Mouse (Mus musculus) layer of hippocampus, adult 11-12 months (tissue): ENCODE measurements around the gene Glipr1.
"Not testable (repeated sequence)": the region's sequence is repeated elsewhere in the genome, so short reads cannot be mapped to it uniquely, and the experiment has no call there.

Experiments
- DNase-seq: peaks from one replicate; pipeline ENCODE4 v3.0.0; 2022; ENCODE audit warnings: low spot score

Gene Glipr1

DNA sequence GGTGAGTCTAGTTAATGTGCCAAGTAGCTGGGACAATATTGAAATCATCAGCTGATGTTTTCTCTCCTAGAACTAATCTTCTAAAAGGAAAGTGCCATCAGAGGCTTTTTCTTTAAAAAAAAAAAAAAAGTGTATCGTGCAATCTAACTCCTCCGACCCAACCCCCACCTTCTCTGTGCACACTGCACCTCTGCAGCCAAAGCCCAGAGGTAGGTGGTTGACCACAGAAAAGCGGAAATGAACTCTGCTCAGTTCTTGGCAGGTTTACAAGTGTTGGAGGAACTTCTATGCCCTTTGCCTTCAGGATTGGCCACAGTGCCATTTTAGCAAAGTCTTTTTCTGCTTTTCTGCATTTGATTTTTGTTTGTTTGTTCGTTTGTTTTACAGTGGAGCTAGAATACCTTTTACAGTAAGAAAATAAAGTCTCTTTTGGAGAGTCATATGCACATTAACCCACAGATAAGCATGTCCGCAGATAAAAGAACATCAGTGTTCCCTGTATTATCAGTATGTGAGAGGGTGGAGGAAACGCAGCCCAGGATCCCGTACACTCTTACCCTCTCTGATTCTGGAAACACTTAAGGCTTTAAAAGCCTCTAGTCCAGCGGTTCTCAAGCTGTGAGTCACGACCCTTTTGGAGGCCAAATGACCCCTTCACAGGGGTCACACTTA is at the start of gene Glipr1:
Gene Glipr1, minus strand, starts transcription at position 88 of the 672 bp plus-strand sequence.
- DNase-seq, result no peak

DNA sequence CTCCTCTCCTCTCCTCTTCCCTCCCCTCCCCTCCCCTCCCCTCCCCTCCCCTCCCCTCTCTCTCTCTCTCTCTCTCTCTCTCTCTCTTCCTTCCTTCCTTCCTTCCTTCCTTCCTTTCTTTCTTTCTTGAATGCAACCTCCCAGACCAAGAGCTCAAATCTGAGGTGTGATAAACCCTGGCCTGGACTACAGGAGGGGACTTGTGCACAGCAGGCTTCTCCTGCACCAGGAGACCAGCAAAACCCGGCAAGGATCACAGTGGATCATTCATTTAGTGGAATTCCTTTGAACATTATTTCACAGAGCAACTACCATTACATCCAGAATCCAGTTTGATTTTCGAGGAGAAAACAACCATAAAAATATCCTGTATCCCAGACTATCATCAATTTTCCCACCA is 49.5 kb upstream of the Glipr1 start:
- not testable (repeated sequence) for DNase-seq

DNA sequence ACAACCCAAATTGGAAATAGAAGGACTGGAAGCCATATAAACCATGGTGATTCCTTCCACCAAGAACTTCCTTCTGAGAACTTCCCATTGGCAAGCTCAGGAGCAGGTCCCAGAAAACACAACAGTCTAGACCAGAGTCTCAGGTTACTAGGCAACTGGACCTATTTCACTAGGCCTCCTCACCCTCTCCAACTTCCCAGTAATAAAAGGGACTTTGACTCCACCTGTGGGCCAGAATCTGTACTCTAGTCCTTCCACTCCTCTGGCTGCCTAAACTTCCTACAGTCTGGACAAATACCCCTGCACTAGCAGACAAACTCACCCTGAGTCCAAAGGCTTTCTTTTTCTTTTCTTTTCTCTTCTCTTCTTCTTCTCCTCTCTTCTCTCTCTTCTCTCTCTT is 48.8 kb upstream of the Glipr1 start:
- DNase-seq, result no peak

DNA sequence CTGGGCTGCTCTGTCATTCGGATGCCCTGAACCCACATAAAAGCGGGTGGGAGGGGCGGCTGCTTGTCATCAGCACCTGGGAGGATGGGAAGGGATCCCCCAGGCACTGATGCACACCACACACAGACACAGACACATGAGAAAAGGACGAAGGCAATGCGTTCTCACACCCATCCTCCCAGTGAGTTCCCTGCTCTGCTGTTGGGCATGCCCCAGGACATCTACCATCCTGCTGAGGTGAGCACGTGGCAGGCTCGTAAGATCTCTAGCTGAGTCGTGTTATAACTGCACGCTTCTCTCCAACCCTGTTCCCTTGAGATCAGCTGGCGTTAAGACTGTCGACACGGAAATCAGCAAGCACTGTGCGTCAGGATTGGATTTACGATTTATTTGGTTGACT is 41.9 kb upstream of the Glipr1 start:
- not testable (repeated sequence) for DNase-seq

DNA sequence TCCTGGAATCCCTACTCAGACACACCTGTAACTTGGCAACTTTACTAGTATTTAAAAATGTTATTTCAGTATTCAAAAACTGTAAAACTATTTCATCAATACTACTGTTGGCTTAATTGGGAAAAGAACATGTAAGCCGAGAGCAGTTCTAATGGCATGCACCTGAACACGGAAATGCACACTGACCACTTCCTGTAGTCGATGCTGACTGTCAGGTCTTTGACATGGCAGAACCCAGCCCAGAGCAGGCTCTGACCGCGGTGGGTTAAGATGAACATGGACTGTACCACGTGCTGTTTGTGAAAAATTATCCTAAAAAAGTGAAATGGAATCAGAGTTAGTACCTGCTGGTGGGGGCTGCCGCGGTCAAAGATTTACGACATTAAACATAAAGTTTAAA is 41.1 kb upstream of the Glipr1 start:
- not testable (repeated sequence) for DNase-seq

DNA sequence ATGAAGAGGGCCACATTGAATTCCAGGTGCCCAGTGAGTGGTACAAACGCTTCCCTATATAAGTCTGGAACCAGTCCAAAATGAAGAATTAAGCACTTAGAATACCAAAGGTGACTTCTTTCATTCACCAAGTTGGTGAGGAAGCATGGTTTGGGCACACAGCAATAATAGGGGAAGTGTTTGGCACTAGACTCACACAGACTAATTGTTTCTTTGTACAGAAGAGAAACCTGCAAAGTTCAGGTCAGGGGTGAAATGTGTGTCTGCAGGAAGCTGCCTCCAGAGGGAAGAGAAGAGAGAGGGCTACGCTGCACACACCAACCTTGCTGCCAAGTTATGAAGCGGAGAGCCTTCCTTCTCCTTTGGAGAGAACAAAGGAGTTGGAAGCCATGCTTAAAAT is 26.3 kb upstream of the Glipr1 start:
- not testable (repeated sequence) for DNase-seq

DNA sequence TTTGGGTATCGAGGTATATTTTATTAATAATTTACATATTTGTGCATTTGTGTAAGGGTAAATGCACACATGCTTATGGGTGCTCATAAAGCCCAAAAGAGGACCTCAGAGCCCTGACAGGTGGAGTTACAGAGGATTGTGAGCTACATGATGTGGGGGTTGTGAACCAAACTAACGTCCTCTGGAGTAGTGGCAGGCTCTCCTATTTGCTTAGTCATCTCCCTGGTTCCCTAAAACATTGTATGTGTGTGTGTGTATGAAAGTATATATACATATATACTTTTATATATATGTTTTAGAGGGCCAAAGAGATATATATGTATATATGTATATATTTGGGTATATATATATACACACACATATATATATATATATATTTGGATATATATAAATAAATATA is 21.2 kb upstream of the Glipr1 start:
- no peak for DNase-seq

DNA sequence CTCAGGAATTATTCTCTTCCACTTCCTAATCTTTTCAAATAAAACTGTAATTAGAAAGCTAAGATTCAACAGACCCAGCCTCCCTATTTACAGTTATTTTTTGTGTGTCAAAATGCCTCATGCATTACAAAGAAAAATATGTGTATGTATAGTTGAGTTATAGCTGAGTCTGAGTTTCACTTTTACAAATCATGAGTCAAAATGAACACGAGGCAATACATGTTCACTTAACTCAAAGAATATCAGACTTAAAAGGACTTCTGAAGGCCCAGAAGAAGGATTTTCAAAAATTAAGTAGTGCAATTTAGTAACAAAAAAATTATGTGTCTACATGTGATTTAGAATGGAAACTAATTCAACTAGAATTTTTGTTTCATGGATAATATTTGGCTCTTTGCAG is 7.1 kb upstream of the Glipr1 start:
- DNase-seq, result not testable (repeated sequence)

DNA sequence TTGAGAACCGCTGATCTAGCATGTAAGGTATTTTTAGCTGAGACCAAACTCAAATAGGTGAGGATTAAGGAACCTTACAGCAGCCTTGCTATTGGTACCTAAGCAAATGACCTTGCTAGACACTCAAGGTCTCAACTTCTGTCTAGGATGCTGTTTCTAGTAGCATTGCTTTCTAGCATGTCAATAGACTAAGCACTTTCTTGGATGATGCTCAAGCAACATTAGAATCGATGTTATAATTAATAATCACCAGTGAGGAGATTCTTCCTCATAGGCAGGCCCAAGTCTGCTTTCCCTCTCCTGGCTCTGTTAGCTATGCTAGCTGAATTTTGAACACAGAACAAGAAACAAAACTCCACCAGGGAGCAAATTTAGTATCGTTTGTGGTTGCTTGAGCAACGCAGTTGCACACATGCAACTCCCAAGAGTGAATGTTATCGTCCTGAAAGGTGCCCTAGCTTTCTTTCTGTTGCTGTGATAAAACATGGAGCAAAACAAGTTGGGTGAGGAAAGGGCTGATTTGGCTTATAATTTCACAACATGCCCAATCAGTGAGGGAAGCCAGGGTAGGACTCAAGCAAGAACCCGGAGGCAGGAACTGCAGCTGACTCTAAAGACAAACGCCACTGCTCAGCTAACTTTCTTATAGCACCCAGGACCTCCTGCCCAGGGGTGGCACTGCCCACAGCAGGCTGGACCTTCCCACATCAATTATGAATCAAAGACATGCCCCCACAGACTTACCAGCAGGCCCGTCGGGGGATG is 493 bp downstream of the Glipr1 start:
- no peak for DNase-seq

DNA sequence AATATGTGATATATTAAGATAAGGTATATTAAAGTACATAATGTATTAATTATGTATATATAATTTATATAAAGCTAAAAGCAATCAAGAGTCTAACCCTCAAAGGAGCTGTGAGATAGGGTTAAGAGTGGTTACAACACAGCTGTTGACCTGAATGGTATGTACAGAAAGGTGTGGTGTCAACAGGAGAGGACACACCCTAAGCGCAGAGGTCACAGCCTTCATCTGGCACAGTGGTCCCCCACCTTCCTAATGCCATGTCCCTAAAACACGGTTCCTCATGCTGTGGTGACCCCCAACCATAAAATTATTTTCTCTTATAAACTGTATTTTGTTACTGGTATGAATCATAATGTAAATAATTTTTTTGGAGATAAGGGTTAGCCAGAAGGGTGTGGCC is 1.1 kb downstream of the Glipr1 start:
- no peak for DNase-seq

DNA sequence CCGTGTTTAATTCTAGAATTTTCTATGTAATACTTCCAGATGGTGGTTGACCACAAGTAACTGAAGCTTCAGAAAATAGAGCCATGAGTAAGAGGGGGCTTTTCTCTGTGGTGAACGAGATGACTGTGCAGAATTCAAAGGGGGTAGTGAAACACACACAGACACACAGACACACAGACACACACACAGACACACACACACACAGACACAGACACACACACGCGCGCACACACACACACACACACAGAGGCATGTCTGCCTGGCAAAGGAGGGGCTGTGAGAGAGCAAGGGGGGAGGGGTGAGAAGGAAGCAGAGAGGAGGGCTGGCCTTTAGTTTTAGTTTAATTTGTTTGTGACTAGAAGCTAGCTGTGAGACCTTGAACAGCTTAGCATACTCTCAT is 1.9 kb downstream of the Glipr1 start:
- no peak for DNase-seq

DNA sequence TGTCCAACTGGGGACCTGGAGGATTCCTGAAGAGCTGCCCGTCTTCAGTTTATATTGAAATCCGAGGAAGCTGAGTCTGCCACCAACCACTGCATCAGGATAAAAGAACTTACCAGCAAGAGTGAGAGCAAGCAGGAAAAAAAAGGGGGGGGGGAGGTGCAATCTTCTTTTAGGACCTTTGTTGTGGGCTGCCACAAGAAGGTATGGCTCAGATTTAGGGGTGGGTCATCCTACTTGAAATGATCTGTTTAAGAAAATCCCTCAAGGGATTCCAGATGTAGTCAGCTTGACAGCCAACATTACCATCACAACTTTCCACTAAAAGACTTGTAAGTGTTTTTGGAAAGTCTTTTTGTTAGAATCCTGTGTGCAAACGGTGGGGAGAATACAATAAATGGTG is 2.7 kb downstream of the Glipr1 start:
- DNase-seq, result no peak

DNA sequence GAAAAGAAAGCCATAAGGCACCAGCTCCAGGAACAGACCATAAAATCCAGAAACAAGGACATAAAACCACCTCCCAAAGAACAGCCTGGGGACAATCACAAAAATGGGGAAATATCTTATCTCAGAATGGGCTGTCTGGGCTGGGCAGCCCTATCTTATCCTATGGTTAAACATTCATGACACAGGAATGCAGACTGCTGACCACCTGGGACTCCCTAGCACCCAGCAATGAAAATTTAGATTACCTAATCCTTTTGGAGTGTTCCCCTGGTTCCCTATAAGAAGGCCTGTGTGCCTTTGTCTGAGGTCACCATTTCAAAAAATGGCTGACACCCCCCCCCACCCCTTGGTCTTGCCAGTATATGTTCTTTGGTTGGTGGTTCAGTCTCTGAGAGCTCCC is 4.8 kb downstream of the Glipr1 start:
- DNase-seq, result no peak

DNA sequence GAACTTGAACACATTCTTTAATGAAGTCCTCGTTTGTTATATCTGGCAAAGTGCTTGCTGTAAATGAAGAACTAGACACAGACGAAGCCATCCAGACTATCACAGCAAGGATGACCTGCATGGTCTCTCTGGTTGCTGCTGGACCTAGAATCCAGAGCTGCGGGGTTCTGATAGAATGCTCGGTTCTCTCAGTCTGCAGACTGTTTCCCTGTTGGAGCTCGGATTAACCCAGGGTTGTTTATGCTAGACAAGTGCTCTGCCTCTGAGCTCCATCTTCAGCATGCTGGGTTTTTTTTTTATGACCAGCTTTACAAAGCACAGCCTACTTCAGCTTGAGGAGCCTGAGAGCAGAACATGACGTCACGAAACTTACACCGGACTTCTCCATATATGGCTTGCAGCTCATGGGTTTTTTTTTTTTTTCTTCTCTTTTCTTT is 5.5 kb downstream of the Glipr1 start:
- DNase-seq, result no peak

DNA sequence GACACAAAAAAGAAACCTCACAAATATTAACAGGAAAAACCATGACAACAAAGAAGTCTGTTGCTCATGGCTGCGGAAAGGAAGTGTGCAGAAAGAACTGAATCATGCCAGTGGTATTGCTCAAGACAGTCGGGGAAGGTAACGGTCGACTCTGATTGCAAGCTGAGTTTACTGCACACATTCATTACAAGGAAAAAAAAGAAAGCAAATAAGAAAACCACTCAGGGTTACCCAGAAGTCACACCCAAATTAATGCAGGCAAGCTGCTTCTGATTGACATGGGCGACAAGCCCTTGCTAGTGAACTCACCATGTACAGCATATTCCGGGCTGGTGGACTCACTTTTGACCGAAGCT is 5.9 kb downstream of the Glipr1 start:
- DNase-seq, result no peak

DNA sequence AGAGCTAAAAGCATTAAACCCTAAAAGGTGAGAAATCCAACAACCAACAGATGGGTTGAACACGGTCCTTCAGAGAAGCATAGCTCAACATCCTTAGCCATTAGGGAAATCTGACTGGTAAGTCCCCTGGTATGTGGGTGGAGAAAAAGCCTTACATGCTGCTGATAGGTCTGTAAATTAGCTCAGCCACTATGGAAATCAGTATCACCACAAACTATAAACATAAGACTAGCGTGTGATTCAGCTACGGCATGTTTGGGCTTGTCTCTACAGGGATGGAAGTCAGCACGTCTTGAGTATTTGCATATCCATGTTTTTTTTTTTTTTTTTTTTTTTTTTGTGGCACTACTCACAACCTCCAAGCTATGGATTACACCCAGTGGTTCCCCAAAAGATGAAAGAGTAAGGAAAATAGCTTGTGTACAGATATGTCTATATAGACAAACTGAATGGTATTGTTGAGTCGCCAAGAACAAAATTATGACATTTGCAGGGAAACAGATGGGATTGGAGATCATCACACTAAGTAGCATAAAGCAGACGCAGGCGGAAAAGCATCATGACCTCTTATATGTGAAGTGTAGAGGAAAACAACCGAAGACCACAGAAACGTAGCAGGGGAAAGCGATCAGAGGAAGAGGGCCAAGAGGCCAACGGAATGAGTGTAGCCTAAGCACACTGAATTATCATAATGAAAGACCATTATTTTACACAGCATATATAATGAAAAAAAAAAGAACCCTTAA is 6.5 kb downstream of the Glipr1 start:
- DNase-seq, result no peak

DNA sequence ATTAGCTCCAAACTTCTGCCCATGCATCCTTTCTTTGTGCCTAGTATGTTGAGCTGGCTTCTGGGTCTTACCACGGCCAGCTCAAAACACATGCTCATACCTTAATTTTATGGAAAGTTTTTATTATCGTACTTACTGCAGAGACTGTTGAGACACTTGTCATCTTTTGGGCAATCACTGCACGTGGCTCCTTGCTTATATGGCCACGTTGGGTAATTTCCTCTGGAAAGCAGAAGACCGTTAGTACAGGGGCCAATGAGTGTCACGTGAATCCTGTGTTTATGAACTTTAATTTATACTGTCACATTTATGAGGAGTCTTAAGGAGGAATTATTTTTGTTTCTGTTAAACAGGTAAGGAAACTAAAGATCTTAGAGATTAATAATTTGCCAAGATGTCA is 16.0 kb downstream of the Glipr1 start:
- DNase-seq, result no peak

DNA sequence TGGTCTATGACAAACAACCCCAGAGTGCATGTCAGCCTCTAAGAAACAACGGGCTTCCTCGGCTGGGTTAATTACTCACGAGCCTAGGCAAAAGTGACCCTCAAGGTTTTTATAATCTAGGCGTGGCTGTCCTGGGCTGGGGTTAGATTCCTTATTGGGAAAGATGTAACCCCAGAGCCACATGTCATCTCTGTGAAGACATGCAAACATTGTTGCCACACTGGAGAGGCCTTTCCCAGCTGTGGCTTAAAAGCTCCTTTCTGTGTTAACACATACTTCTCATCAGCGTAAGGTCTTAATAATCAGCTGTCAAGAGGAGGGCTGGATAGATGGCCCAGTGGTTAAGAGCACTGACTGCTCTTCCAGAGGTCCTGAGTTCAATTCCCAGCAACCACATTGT is 19.4 kb downstream of the Glipr1 start:
- DNase-seq, result no peak

DNA sequence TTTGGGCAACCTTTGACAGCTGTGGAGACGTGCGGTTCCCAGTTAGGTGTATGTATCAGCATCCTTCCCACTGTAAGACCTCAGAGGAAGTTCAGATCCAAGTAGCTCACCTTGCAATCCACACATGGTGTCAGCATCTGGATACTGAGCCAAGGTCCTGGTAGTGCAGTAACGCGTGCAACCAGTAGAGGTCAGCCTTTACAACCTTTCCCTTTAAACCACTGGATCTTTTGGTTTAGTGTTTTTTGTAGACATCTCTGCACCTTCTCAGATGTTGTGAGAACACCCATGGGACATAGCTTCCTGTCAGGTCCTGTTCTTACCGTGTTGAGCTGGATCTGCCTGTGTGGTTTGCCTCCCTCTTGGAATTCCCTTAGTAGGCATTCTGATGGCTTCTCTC is 24.8 kb downstream of the Glipr1 start:
- DNase-seq, result peak; percentile 58

DNA sequence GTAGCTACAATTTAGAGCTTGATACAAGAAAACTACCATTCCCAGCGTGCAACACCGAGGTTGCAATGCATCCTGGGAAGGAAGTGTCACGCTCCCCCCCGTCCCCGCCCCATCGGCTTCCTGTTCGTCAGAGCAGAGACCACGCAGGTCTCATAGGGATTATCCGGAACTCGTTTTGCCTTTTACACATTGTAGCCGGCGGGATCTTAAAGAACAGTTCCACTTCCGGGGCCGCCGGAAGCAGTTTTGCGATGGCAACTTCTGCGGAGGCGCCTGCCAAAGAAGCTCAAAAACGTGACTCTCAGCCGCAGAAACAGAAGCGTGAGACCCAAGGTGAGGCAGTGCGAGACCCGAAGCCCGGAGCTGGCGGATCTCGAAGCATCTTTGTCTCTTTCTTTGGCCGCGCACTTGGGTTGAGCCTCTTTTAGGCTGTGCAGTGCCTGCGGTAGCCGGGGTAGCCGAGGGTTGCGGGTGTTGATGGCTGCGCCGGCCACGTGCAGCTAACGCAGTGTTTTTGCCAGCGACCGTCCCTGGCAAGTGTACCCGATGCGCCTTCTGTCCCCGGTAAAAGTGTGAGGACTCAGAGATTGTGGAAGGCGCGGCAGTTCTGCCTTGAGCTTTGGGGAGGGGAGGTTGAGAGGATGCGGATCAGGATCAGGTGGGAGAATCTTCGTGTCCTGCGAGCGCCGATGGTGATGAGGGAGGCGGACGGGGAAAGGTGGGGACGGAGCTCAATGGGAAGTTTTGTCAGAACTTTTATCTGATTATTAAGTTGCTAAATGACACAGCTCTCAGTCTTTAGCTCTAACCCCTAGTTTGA is 29.7 kb downstream of the Glipr1 start, which contains the start of gene Krr1:
Gene Krr1, plus strand, starts transcription at position 123 of the 820 bp plus-strand sequence.
- peak; percentile 92 for DNase-seq

DNA sequence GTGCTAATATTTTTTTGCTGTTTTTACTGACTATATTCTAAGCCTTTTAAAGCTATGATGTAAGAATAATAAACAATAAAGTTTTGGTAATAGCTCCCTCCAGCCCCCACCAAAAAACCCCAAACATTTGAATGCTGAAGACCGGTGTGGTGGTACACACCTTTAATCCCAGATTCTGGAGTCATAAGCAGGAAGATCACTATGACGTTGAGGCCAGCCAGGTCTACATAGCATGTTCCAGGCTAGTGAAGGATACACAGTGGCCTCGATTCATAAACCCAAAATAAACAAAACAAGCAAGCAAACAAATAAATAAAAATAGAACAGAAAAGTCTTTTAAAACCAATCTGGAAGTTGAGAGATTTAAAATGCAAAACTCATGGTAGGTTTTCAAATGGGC is 30.5 kb downstream of the Glipr1 start:
- no peak for DNase-seq

DNA sequence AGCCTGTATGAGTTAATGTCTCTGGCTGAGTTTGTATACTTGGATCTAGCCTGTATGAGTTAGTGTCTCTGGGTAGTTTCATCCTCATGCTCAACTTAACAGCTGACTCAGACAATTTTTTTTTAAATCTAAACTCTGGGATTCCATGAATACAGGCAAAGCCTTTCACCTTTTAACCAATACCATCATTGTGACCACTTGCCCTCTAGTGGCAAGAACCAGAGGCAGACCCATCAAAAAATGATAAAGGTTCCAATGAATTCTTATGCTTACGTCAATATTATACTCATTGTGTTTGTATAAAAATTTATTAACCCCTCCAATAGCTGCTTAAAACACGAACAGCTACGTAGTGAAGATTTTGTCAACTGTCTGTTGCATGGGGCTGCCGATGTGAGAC is 36.0 kb downstream of the Glipr1 start:
- DNase-seq, result no peak
